Mouse (Mus musculus): ENCODE measurements at regions not wholly inside any gene's neighbourhood (a gene's known extent, or its start where the extent isn't known, plus 50 kb on each side); places are given as distances from the start of the nearest gene placed in this dataset.

- H3K4me3 ChIP-seq (ENCODE audit: control insufficient read depth, insufficient read depth, low read length) = no peak overlapping the region
- no peak overlapping the region for H3K27ac ChIP-seq (ENCODE audit: control insufficient read depth, insufficient read depth, low read length)
- H3K4me1 ChIP-seq (replicated peaks; ENCODE audit: control insufficient read depth, insufficient read depth, low read length) = no peaks in the 10 kb centered on the region
- 88% methylated on average over 8 of the region's 8 CpGs for whole genome bisulfite sequencing
- H3K36me3 ChIP-seq (ENCODE audit: control insufficient read depth, insufficient read depth, low read length) = no peaks in the 10 kb centered on the region
- no peaks in the 10 kb centered on the region for H3K27me3 ChIP-seq (ENCODE audit: control insufficient read depth, insufficient read depth, low read length)
- TF ChIP-seq CTCF (IDR thresholded peaks at IDR 0.05; ENCODE audit: borderline replicate concordance, control insufficient read depth, extremely low read depth, insufficient read depth, low read length, poor library complexity) = no peak
- no peak for TF ChIP-seq POLR2A (IDR thresholded peaks at IDR 0.05; ENCODE audit: control insufficient read depth, extremely low read depth, insufficient read depth, low read length, poor library complexity)
- no peak for DNase-seq
Observed at GRCm38 (mm10) chr4:127594081-127594480, 236.1 kb upstream of the Gjb5 start.

- Histone ChIP-seq H3K4me1 (replicated peaks; ENCODE audit: control insufficient read depth, insufficient read depth, low read length) (no peaks in the 10 kb centered on the region), H3K36me3 (ENCODE audit: control insufficient read depth, insufficient read depth, low read length) (no peaks in the 10 kb centered on the region), H3K27me3 (ENCODE audit: control insufficient read depth, insufficient read depth, low read length) (no peaks in the 10 kb centered on the region), H3K27ac (ENCODE audit: control insufficient read depth, insufficient read depth, low read length) (no peak overlapping the region), H3K4me3 (ENCODE audit: control insufficient read depth, insufficient read depth, low read length) (no peak overlapping the region)
- WGBS = 68% methylated on average over 3 of the region's 3 CpGs
- no peak for TF ChIP-seq POLR2A (IDR thresholded peaks at IDR 0.05; ENCODE audit: control insufficient read depth, extremely low read depth, insufficient read depth, low read length, poor library complexity)
- no peak for TF ChIP-seq CTCF (IDR thresholded peaks at IDR 0.05; ENCODE audit: borderline replicate concordance, control insufficient read depth, extremely low read depth, insufficient read depth, low read length, poor library complexity)
- DNase-seq = no peak
Observed at GRCm38 (mm10) chr4:127591540-127591939, 233.6 kb upstream of the Gjb5 start.

GRCm38 (mm10) chr4:127586822-127587221 is 228.8 kb upstream of the Gjb5 start:
- H3K4me1 ChIP-seq (replicated peaks; ENCODE audit: control insufficient read depth, insufficient read depth, low read length) = no peaks in the 10 kb centered on the region

GRCm38 (mm10) chr4:127576521-127576920 is 218.5 kb upstream of the Gjb5 start:
- no peak for DNase-seq

More at GRCm38 (mm10) chr4:127586822-127587221, 228.8 kb upstream of the Gjb5 start:
- no peaks in the 10 kb centered on the region for H3K36me3 ChIP-seq (ENCODE audit: control insufficient read depth, insufficient read depth, low read length)
- 67% methylated on average over 4 of the region's 4 CpGs for WGBS
- TF ChIP-seq CTCF (IDR thresholded peaks at IDR 0.05; ENCODE audit: borderline replicate concordance, control insufficient read depth, extremely low read depth, insufficient read depth, low read length, poor library complexity) = no peak
- TF ChIP-seq POLR2A (IDR thresholded peaks at IDR 0.05; ENCODE audit: control insufficient read depth, extremely low read depth, insufficient read depth, low read length, poor library complexity) = no peak
- no peaks in the 10 kb centered on the region for H3K27me3 ChIP-seq (ENCODE audit: control insufficient read depth, insufficient read depth, low read length)
- no peak overlapping the region for H3K4me3 ChIP-seq (ENCODE audit: control insufficient read depth, insufficient read depth, low read length)
- H3K27ac ChIP-seq (ENCODE audit: control insufficient read depth, insufficient read depth, low read length) = no peak overlapping the region
- no peak for DNase-seq

GRCm38 (mm10) chr4:127562602-127563001 is 204.6 kb upstream of the Gjb5 start:
- Histone ChIP-seq H3K27ac (ENCODE audit: control insufficient read depth, insufficient read depth, low read length) (no peak overlapping the region), H3K4me3 (ENCODE audit: control insufficient read depth, insufficient read depth, low read length) (no peak overlapping the region), H3K27me3 (ENCODE audit: control insufficient read depth, insufficient read depth, low read length) (no peaks in the 10 kb centered on the region), H3K36me3 (ENCODE audit: control insufficient read depth, insufficient read depth, low read length) (no peaks in the 10 kb centered on the region), H3K4me1 (replicated peaks; ENCODE audit: control insufficient read depth, insufficient read depth, low read length) (no peaks in the 10 kb centered on the region)
- WGBS = 98% methylated on average over 5 of the region's 5 CpGs
- no peak for DNase-seq
- TF ChIP-seq CTCF (IDR thresholded peaks at IDR 0.05; ENCODE audit: borderline replicate concordance, control insufficient read depth, extremely low read depth, insufficient read depth, low read length, poor library complexity) (no peak), POLR2A (IDR thresholded peaks at IDR 0.05; ENCODE audit: control insufficient read depth, extremely low read depth, insufficient read depth, low read length, poor library complexity) (no peak)

More at GRCm38 (mm10) chr4:127576521-127576920, 218.5 kb upstream of the Gjb5 start:
- H3K27me3 ChIP-seq (ENCODE audit: control insufficient read depth, insufficient read depth, low read length) = no peaks in the 10 kb centered on the region
- no peaks in the 10 kb centered on the region for H3K36me3 ChIP-seq (ENCODE audit: control insufficient read depth, insufficient read depth, low read length)
- H3K4me3 ChIP-seq (ENCODE audit: control insufficient read depth, insufficient read depth, low read length) = no peak overlapping the region
- no peak overlapping the region for H3K27ac ChIP-seq (ENCODE audit: control insufficient read depth, insufficient read depth, low read length)
- TF ChIP-seq CTCF (IDR thresholded peaks at IDR 0.05; ENCODE audit: borderline replicate concordance, control insufficient read depth, extremely low read depth, insufficient read depth, low read length, poor library complexity) = no peak
- TF ChIP-seq POLR2A (IDR thresholded peaks at IDR 0.05; ENCODE audit: control insufficient read depth, extremely low read depth, insufficient read depth, low read length, poor library complexity) = no peak
- H3K4me1 ChIP-seq (replicated peaks; ENCODE audit: control insufficient read depth, insufficient read depth, low read length) = no peaks in the 10 kb centered on the region
- WGBS = 88% methylated on average over 3 of the region's 3 CpGs

- no peak overlapping the region for H3K27ac ChIP-seq (ENCODE audit: control insufficient read depth, insufficient read depth, low read length)
Observed at GRCm38 (mm10) chr4:127558572-127558971, 200.6 kb upstream of the Gjb5 start.

More at GRCm38 (mm10) chr4:127558572-127558971, 200.6 kb upstream of the Gjb5 start:
- no peak for DNase-seq
- WGBS = 72% methylated on average over 7 of the region's 7 CpGs
- Histone ChIP-seq H3K36me3 (ENCODE audit: control insufficient read depth, insufficient read depth, low read length) (no peaks in the 10 kb centered on the region), H3K27me3 (ENCODE audit: control insufficient read depth, insufficient read depth, low read length) (no peaks in the 10 kb centered on the region), H3K4me3 (ENCODE audit: control insufficient read depth, insufficient read depth, low read length) (no peak overlapping the region), H3K4me1 (replicated peaks; ENCODE audit: control insufficient read depth, insufficient read depth, low read length) (no peaks in the 10 kb centered on the region)
- TF ChIP-seq POLR2A (IDR thresholded peaks at IDR 0.05; ENCODE audit: control insufficient read depth, extremely low read depth, insufficient read depth, low read length, poor library complexity) = no peak
- TF ChIP-seq CTCF (IDR thresholded peaks at IDR 0.05; ENCODE audit: borderline replicate concordance, control insufficient read depth, extremely low read depth, insufficient read depth, low read length, poor library complexity) = no peak

All from thymus, adult 2 months (tissue).